Mouse (Mus musculus): ENCODE results near the gene Cep70. TPM values are rescaled to one million over a fixed set of nuclear protein-coding genes. Genes with fewer than 3 reads are reported as not detected.

Gene Cep70
- total RNA-seq, 2 experiments from 2014 or later = 6.4 to 7.7 TPM

- intact Hi-C loops (cut with DNase I) = no loop called here
- DNase-seq = no peak
Measured at GRCm38 (mm10) chr9:99306226-99306625, 63.1 kb downstream of the Cep70 start.

DNA sequence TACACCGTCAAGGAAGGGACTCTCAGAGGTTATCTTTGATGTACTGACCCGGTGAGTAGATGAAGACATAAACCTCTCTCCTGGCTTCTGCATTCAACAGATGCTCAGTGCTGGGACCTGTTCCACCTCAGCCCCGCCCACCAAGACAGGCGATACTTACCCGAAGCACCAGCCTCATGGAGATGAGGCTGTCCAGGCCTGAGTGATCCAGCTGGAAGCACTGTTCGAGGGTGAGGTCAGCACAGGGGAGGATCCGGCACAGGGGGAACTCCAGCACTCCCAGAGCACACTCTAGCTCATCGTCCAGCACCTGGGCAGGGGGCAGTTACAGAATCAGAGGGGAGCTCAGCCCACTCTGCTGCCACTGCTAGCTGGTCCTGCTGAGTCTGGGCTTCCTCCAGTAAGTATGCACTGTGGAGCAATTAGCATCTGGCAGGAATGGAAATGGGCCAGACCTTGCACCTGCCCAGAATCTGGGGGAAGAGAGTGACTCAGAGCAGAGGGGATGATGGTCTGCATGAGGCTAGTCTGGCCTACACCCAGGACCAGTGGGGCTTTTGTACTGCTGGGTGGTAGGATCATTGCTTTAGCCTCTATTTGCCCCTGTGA lies 76.3 kb downstream of the Cep70 start:
- intact Hi-C loops (cut with DNase I) = no loop called here
- DNase-seq = no peak

DNA sequence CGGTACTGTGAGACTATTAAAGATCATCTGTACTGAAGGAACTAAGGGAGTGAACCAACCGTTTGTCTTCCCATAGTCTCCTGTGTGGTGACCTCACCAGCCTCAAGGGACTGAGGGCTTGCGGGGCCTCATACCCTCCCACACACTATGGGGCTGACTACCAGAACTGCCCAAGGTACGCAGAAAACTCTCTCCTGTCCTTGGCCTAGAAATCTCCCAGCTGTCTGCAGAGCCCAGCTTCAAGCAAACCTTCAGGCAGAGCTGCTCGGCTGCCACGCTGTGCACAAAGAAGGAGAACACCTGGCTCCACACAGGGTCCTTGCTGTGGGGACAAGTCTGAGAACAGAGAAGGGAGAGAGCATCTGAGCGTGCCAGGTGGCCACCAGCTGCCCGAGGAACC lies 76.8 kb downstream of the Cep70 start:
- intact Hi-C loops (cut with DNase I) = no loop called here
- DNase-seq = no peak

- intact Hi-C loops (cut with DNase I) = no loop called here
- no peak for DNase-seq
Measured at GRCm38 (mm10) chr9:99325208-99325929, 82.2 kb downstream of the Cep70 start.

GRCm38 (mm10) chr9:99325961-99326360 lies 82.8 kb downstream of the Cep70 start:
- intact Hi-C loops (cut with DNase I) = no loop called here

GRCm38 (mm10) chr9:99326881-99327280 lies 83.7 kb downstream of the Cep70 start:
- DNase-seq = no peak
- intact Hi-C loops (cut with DNase I) = no loop called here

More at GRCm38 (mm10) chr9:99325961-99326360, 82.8 kb downstream of the Cep70 start:
- no peak for DNase-seq

GRCm38 (mm10) chr9:99336538-99336937 lies 93.4 kb downstream of the Cep70 start:
- intact Hi-C loops (cut with DNase I) = no loop called here

DNA sequence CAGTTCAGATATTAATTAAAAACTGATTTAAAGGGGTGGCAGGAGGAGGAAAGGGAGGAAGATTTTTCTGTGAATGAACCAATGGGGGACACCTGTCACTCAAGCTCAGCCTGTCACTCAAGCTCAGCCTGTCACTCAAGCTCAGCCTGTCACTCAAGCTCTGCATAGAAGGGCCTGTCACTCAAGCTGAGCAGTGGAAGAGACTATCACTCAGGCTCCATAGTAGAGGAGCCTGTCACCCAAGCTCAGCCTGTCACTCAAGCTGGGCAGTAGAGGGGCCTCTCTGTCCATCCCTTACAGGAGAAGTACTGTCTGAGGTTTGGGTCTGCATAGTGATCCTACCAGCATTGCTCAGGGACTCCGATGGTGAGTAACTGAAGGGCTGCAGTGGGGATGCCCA lies 95.1 kb downstream of the Cep70 start:
- intact Hi-C loops (cut with DNase I) = no loop called here
- no peak for DNase-seq

More at GRCm38 (mm10) chr9:99336538-99336937, 93.4 kb downstream of the Cep70 start:
- DNase-seq = no peak

- intact Hi-C loops (cut with DNase I) = no loop called here
- no peak for DNase-seq
Measured at GRCm38 (mm10) chr9:99339182-99339581, 96.0 kb downstream of the Cep70 start.

DNA sequence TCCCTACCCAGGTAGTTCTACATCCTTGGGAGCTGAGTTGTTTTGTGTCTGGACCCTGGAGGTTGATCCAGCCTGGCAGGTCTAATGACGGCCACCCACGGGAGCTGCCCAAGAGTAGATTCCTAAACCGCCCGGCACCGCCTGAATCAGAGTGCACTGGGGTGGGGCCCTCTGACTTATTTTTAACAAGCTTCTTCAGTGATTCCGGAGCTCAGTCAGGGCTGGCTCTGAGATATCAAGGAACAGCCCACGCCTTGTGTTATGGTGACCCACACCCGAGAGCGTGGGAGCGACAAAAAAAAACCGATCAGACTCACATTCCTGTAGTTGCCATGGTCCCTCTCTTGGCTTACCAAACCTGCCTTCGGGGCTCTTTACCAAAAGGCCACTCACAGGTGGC lies 97.0 kb downstream of the Cep70 start:
- no peak for DNase-seq
- intact Hi-C loops (cut with DNase I) = no loop called here

DNA sequence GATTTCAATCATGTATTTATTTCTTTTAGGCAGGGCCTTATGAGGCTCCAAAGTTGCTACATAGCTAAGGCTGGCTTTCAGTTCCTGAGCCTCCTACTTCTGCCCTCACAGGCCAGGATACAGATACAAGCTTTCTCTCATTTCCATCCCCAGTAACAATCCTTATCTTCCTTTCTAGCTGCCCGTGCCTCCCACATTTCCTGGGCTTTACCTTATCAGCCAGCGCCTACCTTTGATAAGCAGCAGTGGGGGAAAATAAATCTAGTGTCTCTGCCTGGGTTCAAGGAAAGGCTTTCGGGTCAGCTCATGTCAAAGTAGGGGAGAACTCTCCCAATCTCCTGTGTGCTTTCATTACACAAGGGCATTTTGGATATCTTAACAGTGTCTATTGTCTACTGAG lies 98.4 kb downstream of the Cep70 start:
- DNase-seq = no peak
- intact Hi-C loops (cut with DNase I) = no loop called here

- no peak for DNase-seq
- intact Hi-C loops (cut with DNase I) = no loop called here
Measured at GRCm38 (mm10) chr9:99345351-99345792, 102.2 kb downstream of the Cep70 start.

Other genes starting within 250 kb of the Cep70 start
- gene Gm1123, start 207.7 kb upstream of the Cep70 start, total RNA-seq (2021) = not detected
- gene Pik3cb, start 102.7 kb upstream of the Cep70 start, total RNA-seq (2021) = 10 to 100 TPM; 10.8 to 11.6 TPM
- gene Faiml, start 6.1 kb upstream of the Cep70 start, total RNA-seq (2021) = not detected
- gene Esyt3, start 115.2 kb downstream of the Cep70 start, total RNA-seq (2021) = under 1 TPM; 0.30 to 0.69 TPM
- gene Mras, start 194.0 kb downstream of the Cep70 start, total RNA-seq (2021) = 1 to 10 TPM; 5.2 to 6.5 TPM
- gene Nme9, start 208.1 kb downstream of the Cep70 start, total RNA-seq (2021) = not detected

Data from heart, postnatal 36 days (tissue).